Mouse (Mus musculus) ovary, postnatal 10 days (tissue): ENCODE data around the gene Lca5.
A peak's percentile ranks its signal among the peaks of the same experiment; 100 is the strongest.

Source experiments
- DNase-seq: peaks from one replicate; pipeline ENCODE4 v3.0.0; 2022; ENCODE audit warnings: low spot score

Lca5 gene

DNA sequence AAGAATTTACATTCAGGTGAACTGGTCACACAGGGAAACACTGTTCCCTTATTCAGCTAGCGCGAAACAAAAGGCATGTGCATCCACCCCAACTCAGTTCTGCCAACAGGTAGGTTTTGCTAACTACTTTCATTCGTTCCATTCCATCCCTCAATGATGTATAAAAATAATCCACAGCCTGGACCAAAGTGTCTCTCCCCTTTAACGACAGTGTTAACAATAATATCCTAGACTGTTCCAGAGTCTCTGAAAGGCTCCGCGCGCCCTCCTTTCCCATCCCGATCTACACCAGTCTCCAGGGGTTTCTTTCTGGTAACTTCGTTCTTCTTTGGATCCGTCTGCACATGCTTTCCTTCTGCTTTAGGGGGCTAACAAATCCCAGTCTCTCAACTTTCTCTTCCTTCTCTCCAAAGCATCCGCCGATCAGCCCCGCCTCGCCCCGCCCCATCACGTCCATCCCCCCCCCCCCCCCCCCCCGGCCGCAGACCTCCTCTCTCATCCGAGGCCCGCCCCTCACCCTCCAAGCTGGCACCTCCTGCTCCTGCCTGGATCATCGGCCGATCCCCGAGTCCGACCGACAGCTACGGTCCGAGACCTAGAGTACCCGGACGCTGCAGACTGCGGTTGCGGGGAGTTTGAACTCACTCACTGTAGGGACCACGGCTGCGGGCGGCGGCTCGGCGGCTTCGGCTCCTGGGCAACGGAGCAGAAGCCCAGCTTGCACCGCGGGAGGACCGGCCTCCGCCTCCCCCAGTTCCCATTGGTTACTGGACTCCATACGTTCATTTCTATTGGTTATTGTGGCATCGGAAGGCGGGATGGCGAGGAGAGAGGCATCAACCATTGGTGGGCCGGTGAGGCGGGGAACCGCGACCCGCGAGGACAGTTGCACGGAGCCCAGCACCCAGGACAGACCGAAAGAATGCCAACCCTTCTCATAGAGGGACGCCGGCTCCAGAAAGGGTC is at the start of gene Lca5:
Gene Lca5, minus strand, starts transcription at position 736 of the 966 bp plus-strand sequence.
- DNase-seq = peak; percentile 89

DNA sequence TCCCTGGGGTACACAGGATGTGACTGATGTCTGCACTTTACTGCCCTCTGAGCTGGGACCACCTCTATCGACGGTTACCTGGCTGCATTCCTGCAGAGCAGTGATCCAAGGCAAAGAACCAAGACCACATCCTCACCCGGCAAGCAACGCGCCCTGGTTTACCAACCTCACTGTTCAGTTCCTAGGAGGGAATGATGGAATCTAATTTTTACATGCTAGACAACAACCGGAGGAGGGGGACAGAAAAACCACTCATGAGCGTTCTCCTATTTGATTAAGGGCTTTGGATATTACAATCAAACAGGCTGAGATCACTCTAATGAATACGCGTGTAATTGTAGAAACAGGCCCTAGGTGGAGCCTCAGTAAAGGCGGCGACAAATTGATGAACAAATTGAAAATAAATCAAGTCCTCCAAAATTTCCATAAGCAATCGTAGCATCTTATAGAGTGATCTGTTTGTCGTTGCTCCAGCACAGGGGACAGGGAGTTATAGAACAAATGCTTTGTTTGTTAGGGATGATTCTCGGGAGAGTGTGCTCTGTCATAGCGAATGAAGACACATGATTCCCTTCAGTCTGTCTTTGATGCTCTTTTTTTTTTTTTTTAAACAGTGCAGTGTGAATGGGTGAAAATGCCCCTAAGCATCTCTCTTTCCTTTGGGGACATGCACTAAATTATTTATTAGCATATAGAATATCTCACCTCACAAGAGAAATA is 47.7 kb upstream of the Lca5 start:
- no peak for DNase-seq

DNA sequence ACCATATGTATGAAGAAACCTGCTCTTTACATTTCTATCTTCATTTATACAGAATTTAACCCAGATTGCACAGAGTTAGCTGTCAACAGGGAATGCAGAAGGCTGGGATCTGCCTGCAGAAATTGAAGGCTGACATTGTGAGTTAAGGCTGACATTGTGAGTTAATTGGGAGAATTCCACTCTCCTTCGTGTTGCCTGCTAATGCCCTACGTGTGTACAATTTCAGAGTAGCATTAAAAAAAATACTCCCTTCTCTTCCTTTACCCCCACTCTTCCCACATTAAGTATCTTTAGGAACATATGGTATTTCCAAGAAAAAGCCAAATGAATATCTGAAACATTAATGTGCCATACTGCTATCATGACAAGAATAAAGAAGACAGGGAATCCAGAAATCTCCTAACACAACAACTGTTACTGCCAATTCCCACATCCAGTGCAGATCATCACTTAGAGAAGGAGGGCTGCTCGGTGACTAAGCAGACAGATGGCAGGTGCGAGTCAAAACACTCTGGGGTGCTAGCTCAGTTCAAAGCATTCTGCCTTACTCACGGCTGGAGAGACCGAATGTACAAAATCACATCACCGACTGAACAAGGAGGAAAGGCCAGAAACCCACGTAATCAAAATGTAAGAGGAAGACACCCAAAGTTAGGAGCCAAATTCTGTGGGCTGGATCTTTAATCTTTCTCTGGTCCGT is 47.0 kb upstream of the Lca5 start:
- DNase-seq = no peak

DNA sequence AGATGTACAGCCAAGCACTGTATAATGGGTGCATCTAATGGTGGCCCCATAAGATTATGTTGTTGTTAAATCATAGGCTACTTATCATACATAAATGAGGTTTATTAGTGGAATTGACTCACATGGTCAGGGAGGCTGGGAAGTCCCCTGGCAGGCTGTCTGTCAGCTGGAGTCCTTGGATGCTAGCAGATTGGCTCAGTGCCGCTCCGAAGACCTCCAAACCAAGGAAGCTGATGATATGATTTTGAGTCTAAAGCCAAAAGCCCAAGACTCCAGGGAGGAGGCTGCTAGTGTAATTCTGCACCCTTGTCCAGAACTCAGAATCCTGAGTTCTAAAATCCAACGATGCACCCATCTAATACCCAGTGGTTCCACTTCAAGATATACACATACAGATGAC is 45.0 kb upstream of the Lca5 start:
- DNase-seq = no peak

DNA sequence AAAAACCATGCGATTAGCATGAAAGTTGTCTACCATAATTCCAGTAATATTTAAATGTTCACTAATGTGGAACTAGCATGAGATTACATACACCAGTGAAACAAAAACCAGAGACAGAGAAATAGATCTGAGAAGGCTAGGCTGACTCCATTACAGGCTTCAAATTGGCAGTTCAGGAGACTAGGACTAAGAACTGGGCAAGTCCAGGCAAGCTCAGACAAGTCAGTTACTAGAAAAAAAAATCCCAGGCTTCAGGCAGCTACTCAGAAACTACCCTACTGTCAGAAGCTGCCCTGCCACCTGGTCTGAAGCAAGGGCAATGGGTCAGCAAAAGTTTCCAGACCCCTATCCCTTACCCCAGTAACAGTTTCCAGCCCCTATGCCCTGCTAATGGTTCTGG is 44.4 kb upstream of the Lca5 start:
- no peak for DNase-seq

DNA sequence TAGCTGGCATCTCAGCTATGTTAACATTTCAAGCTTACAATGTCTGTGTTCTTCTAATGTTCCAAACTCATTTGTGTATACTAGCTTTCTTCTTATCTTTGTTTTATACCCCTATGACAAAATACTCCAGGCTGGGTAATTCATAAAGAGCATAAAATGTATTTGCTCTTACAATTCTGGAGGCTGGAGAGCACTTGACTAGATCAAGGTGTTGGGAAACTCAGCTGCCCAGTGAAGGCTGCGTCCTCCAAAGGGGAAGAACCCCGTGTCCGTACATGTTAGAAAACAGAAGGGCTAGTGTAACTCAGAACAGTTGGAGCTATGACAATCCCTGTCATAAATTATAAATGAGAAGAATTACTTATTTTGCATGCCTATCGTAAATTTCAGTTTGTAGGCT is 42.5 kb upstream of the Lca5 start:
- DNase-seq = no peak

DNA sequence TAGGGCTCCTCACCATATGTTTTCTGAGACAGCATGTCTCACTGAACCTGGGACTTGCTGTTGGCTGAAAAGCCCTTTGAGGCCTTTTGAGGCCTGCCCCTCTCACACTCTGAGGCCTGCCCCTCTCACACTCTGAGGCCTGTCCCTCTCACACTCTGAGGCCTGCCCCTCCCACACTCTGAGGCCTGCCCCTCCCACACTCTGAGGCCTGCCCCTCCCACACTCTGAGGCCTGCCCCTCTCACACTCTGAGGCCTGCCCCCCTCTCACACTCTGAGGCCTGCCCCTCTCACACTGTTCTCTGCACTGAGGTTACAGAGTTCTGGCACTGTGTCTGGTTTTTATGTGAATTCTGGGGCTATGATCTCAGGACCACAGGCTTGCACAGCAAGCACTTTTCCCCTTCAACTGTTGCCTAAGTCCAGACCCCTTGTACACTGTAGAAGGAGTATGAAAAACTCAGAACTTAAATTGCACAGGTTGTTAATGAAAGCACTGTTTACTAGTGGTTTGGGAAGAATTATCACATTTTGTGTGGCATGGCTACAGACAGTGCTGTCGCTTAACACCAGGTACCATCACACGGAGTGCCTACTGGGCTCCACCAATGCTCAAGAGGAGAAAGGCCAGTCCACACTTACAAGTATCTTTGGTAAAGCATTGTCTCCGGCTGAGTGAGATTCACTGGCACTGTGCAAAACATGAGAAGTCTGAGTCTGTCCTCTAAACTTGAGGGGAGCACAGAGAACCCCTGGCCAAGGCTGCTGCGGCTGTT is 41.4 kb upstream of the Lca5 start:
- DNase-seq = no peak

DNA sequence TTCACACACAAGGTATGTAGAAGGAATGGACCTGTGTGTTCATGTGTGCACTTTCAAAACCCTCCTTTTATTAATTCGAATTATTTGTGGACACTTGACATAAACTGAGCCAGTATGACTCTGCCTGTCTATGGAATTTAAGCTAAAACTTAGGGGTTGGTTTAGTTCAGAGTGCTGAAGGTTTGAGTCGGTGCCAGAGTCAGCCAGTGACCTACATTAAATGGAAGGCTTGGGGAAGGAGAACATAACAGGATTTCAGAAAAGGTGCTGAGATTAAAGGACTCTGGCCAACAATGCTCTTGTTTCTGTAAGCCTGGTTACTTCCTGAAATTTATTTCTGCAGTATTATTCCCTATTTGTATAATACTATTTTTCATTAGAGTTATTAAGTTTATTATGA is 28.9 kb upstream of the Lca5 start:
- no peak for DNase-seq

DNA sequence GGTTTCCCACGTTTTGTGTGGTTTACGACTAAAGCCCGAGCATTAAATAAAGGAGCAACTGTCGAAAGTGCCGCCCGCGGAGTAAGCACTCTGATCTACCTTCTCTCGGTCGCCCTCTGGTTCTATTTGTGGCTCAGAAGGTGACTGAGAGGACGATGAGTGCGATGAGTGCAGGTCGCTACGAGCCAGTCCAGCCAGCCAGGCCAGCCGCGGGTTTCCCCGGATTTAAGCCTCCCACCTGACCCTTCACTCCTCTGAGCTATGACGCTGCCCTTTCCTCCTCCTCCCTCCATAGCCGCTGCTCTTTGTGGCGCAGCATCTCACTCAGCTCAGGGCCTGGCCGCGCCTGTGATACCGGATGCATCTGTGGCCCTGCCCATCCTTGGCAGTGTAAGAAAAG is 6.8 kb upstream of the Lca5 start:
- DNase-seq = no peak

DNA sequence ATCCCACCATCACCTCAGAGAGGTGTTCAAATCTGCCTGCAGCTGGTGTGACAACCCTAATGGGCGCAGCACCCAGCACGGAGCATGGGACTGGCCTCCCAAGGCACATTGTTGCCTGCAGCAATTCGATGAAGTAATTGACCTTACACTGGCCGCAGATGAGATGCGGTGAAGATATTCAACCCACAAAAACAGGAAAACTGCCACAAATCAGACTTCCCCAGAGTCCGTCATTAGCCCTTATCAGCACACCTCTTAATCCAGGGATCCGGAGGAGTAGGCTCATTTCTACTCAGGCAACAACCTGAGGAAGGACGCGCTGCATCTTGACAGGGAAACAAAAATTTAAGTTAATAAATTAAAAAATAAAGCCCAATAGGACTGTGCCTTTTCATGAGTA is 6.2 kb upstream of the Lca5 start:
- no peak for DNase-seq

DNA sequence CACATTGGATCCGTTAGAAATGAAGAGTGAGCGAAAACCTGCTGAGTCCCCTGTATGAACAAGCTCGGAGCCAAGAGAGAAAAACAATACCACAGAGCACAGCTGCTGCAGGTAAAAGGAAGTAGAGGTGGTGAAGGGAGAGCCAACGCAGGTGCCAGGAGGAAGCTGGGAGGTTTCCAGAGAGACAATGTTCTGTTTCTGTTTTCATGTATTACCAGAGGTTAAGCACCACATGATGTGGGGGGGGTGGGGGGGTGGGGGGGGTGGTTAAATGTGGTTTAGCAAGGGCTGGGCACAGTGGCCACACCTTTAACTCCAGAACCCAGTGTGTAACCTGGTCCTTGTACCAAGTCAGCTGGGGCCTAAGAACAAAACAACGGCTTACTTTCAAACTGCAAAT is 3.3 kb downstream of the Lca5 start:
- no peak for DNase-seq

DNA sequence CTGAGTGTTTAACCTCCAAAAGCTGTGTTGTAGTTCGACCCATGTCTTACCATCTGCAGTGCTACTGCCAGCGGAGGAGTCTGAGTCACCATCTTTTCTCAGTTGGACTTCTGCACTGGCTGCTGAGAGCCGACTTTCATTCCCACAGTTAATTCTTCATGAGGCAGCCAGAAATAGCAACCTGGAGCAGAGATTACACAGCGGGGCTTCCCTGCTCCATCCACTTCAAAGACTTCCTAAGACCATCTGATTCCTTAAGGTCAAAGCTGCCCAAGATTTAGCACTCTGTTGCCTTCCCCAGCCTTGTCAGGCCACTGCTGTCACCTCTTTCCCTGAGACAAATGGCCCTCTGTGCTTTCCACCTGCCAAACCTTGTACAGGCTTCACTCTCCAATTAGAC is 6.4 kb downstream of the Lca5 start:
- DNase-seq = no peak

DNA sequence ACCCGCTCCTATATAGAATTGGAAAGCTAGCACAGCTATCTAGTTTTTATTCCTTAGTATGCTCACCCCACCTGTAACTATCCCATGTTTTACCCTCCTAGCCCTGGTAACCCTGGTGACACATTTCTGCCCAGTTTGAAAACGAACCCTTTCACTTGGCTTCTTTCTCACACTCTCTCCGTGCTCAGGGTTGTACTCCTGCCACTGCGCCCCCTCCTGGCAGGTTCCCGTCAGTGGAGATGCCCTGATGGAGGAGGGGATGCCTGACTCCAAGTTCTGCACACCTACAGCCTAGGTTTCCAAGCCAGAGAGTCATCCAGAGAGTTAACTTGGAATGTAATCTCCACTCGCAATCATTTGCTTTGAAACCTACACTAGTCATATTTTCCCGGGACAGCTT is 7.3 kb downstream of the Lca5 start:
- DNase-seq = no peak

DNA sequence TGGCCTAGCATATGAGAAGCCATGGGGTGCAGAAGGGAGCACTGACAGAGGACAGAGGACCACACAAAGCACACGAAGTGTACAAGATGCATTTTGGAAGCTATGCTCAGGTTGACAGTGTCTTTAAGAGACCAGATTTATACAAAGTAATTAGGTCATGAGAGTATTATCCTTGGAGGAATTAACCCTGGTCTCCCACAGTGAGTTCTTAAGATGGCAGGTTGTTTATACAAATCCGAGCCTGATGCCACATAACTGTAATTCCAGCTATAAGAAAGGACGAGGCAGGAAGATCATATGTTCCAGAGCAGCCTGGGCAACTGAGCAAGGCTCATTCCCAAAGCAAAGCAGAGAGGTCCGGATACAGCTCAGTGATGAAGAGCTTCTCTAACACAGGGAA is 13.0 kb downstream of the Lca5 start:
- no peak for DNase-seq

DNA sequence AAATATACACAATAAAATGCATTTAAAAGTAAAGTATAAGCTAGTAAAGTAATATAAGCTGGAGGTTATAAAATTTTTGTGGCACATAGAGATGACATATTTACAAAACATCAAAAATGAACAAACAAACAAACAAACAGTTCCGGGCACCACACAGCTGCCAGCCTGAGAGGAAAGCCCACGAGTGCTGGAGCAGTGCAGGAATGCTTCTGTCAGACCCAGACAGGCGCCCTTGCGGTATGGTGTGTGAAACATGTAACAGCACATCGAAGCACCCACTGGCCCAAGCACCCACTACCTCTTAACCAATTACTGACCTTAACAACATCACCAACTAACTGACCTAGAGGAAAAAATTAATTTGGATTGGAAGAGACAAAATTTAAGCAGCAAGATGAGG is 22.0 kb downstream of the Lca5 start:
- no peak for DNase-seq

DNA sequence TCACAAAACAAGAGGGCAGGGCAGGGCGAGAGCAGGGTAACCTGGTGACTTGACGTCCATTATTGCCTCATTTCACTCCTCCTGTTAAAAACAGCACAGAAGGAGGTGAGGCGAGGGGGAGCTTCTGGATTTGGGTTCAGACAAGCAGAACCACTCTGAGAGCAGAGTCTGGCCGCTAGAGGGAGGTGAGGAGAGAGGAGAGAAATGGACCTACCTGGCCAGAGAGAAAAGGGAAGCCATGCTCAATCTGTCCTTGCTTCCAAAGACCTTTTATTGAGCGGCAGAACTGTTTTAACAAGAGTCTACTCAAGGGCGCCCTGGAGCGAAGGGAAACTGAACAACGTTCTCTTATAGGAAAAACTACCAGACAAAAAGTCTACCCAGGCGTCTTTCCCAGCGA is 27.9 kb downstream of the Lca5 start:
- DNase-seq = no peak

DNA sequence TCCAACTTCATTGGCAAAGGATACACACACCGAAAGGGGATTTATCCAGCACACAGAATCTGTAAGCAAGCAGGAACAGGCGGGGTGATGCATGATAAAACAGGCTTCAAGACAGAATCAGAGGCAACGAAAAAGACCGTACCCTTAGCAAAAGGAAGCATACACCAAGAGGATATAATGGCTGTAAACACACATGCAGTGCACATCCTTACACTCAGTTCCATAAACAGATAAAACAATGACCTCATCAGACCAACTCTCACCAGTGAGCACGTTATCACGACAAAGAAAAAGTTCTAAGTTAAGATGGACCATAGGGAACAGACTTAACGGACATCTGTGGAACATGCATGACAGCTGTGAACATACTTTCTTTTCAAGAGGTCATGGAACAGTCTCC is 35.8 kb downstream of the Lca5 start:
- no peak for DNase-seq

DNA sequence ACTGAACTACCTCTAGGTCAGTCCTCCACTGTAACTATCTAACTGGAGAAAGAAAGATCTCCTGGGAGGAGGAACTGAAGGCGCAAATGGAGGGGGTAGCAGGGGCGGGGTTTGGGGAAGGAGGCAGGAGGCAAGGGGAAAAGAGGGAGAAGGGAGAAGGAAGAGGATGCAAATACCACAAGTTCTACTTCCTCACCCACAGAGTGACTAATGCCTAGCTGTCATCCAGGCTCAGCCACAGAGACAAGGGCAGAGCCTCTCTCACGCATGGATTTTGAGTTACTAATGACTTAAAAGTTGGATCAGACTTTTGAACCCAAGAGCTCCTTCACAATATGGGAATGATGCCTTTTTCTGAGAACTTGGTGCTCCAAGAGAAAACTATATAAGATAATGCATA is 40.1 kb downstream of the Lca5 start:
- DNase-seq = no peak

DNA sequence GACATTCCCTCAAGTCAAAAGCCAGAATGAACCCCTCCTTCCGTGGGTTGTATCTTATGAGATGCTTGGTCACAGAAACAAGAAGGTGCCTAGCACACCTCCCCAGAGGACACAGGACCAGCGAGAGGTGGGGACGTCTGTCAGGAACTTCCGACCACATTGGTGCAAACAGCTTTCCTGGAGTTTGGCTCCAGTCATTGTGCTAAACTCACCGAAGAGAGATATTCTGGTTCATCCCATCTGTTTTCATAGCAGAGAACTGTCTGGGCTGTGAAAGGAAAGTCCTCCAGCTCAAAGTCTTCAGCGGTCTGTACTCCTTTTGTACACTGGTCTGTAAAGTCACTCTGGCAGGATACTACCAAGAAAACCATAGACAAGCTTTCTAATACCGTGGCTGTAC is 41.5 kb downstream of the Lca5 start:
- DNase-seq = no peak

DNA sequence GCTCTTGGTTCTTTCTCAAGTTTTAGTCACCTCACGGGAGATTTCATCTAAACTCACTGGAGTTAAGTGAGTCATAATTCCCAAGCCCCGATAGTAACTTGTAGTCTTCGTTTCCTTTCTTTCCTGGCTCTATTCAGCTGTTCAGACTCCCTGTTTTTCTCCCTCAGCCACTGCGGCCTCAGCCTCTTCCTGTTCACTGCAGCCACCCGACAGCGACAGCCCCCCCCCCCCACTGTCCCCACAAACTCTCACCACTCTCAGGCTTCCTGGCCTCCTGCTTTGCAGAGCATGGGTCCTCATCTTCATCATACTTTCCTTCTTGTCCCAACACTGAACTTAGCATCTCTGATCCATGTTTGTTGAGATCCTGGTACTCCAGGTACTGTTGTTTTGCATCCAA is 42.7 kb downstream of the Lca5 start:
- no peak for DNase-seq

DNA sequence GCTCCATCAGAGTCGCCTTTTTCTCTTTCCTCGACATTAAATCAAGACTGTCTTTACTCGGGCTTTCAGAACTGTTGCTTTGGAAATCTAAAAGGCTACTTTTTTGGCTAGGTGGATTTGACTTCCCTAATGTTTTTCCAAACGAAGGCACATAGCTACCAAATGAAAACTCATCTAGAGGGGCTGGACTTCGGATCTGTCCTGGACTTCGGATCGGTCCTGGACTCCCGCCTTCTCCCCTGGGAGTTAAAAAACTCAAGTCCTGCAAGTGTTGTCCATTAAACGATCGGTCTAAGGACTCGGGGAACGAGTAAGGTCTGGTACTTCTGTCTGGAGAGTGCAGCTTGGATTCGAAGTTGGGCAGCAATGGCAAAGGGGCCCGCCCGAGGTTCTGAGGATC is 45.5 kb downstream of the Lca5 start:
- DNase-seq = no peak

DNA sequence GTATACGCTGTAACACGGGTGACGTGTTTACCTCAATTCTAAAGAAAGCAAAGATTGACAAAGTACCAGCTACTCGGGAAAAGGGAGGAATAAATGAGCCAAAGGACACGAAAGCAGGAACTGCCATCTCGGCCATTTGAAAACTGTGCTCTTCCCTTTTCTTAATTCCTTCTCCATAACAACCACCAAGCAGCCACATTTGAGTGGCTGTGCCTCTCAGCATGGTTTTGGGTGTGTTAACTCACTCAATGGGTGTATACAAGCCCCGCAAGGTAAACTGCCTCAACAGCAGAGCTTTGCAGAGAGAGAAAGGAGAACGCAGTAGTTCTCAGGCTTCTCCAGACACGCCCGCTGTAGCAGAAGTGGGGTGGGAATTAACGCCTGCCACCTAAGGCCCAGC is 48.9 kb downstream of the Lca5 start:
- no peak for DNase-seq
